Mouse (Mus musculus): ENCODE measurements around the gene Acp1. TPM values are rescaled to one million over a fixed set of nuclear protein-coding genes. Genes with fewer than 3 reads are reported as not detected.

Acp1 gene
- polyA plus RNA-seq (2016; fragmentation: Nextera tagmentation; extraction: Ambion mirVana) = 224 and 228 TPM in 2 replicates

- peak; percentile 95 for DNase-seq (ENCODE audit: low spot score)
- H3K9me3 ChIP-seq (replicated peaks) = no peaks in the 10 kb centered on the region
- peaks cover 6% of the 10 kb centered on the region for H3K27me3 ChIP-seq (ENCODE audit: low read depth, poor library complexity, severe bottlenecking)
- WGBS = under 1% methylated on average over 52 of the region's 52 CpGs
- H3K36me3 ChIP-seq = peaks cover 3% of the 10 kb centered on the region; the same call in 1 of the 2 replicates
- H3K4me1 ChIP-seq = peaks cover 10% of the 10 kb centered on the region
- H3K4me3 ChIP-seq = peak within 1 kb of the TSS; percentile 71
- H3K27ac ChIP-seq = peak within 1 kb of the TSS; percentile 90
Observed at GRCm38 (mm10) chr12:30911261-30912047, at the start of gene Acp1, which contains the start of gene Sh3yl1. Gene Acp1 (minus strand): TSS chr12:30911589. Gene Sh3yl1 (plus strand): TSS chr12:30911668.

- no peaks in the 10 kb centered on the region for H3K27me3 ChIP-seq (ENCODE audit: low read depth, poor library complexity, severe bottlenecking)
- H3K36me3 ChIP-seq = peaks cover 4% of the 10 kb centered on the region; the same call in 1 of the 2 replicates
- 0 out of 2 replicates have a peak, but pooled peaks cover 6% of the 10 kb centered on the region for H3K4me1 ChIP-seq
- H3K9me3 ChIP-seq (replicated peaks) = no peaks in the 10 kb centered on the region
- WGBS = 66% methylated on average over 3 of the region's 3 CpGs
- no peak overlapping the region for H3K4me3 ChIP-seq
- no peak overlapping the region for H3K27ac ChIP-seq
- DNase-seq (ENCODE audit: low spot score) = no peak
Observed at GRCm38 (mm10) chr12:30944197-30944596, 32.8 kb upstream of the Acp1 start.

DNA sequence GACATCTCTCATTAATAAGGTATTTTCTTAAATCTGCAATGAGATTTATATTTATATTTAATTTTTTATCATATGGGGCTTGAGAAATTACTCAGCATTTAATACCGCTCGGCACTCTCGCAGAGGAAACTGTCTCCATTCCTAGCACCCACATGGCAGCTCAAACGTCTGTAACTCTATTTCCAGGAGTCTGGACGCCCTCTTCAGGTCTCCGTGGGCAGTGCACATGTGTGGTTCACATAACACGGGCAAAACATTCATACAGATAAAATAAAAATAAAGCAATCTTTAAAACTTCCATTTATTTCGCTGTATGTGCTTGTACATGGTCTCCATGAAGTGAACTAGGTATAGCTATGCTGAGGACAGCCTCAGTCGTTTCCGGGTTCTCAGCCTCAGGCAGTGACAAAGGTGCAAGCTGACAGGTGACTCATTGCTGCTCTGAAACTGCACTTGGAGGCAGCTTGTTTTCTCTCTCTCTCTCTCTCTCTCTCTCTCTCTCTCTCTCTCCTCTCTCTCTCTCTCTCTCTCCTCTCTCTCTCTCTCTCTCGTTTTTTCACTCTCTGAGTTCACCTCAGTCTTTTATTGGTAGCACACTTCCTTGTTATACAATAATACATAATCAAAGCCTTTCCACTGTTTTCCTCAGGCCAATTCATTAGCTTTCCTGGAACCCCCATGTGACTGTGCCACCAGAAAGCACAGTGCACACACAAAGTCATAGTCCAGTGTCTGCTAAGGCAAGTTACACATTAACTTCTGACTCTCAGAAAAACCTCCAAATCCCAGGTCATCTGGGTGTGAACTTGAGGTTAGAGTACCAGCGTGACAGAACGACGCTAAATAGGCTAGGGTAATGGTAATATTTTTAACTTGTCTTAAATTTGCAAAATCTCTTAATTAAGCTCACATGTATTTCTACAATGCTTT lies 31.9 kb upstream of the Acp1 start:
- no peak for DNase-seq (ENCODE audit: low spot score)
- peaks cover 4% of the 10 kb centered on the region; the same call in 1 of the 2 replicates for H3K36me3 ChIP-seq
- WGBS = 89% methylated on average over 14 of the region's 14 CpGs
- H3K4me1 ChIP-seq = 0 out of 2 replicates have a peak, but pooled peaks cover 6% of the 10 kb centered on the region
- H3K27ac ChIP-seq = no peak overlapping the region
- H3K27me3 ChIP-seq (ENCODE audit: low read depth, poor library complexity, severe bottlenecking) = no peaks in the 10 kb centered on the region
- H3K9me3 ChIP-seq (replicated peaks) = no peaks in the 10 kb centered on the region
- H3K4me3 ChIP-seq = no peak overlapping the region

- H3K27me3 ChIP-seq (ENCODE audit: low read depth, poor library complexity, severe bottlenecking) = no peaks in the 10 kb centered on the region
- H3K9me3 ChIP-seq (replicated peaks) = no peaks in the 10 kb centered on the region
- H3K27ac ChIP-seq = no peak overlapping the region
- H3K36me3 ChIP-seq = peaks cover 4% of the 10 kb centered on the region; the same call in 1 of the 2 replicates
- H3K4me1 ChIP-seq = no peaks in the 10 kb centered on the region
- WGBS = 74% methylated on average over 2 of the region's 2 CpGs
- no peak for DNase-seq (ENCODE audit: low spot score)
- H3K4me3 ChIP-seq = no peak overlapping the region
Observed at GRCm38 (mm10) chr12:30936899-30937298, 25.5 kb upstream of the Acp1 start.

DNA sequence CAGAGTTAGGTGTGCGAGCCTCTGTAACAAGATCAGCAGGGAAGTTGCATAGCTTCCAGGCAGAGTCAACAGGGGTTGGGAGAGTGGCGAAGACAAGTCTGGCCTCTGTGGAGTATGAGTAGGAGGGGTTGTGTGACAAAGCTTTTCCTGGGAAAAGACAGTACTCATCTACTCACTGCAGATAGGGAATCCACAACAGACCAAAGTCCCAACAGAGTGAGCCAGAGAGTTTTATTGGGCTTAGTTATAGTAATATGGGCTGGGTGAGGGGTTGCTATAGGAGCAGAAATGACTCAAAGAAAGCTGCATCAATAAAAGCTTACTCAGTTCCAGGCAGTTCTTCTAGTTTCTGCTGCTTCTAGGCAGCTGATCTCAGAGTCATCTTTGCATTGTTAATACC lies 21.9 kb upstream of the Acp1 start:
- Histone ChIP-seq H3K27ac (no peak overlapping the region), H3K27me3 (ENCODE audit: low read depth, poor library complexity, severe bottlenecking) (no peaks in the 10 kb centered on the region), H3K4me1 (no peaks in the 10 kb centered on the region), H3K9me3 (replicated peaks) (no peaks in the 10 kb centered on the region), H3K4me3 (no peak overlapping the region), H3K36me3 (no peaks in the 10 kb centered on the region)
- 86% methylated on average over 2 of the region's 2 CpGs for WGBS
- DNase-seq (ENCODE audit: low spot score) = no peak

DNA sequence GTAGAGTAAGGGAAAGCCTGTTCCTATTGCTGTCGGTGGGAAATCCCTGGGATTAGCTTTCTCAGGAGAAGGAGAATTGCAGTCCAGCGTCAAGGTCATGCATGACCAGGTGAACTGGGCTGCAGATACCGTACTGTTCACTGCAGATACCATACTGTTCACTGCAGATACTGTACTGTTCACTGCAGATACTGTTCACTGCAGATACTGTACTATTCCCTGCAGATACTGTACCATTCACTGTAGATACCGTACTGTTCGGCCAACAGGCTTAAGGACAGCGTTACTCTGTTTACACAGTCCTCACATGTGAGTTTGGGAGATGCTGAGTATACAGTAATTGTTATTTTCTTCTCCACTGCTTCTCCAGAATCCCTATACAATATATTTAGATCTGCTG lies 16.8 kb upstream of the Acp1 start:
- H3K27ac ChIP-seq = no peak overlapping the region
- no peaks in the 10 kb centered on the region for H3K9me3 ChIP-seq (replicated peaks)
- DNase-seq (ENCODE audit: low spot score) = no peak
- WGBS = 92% methylated on average over 6 of the region's 6 CpGs
- H3K4me1 ChIP-seq = no peaks in the 10 kb centered on the region
- no peaks in the 10 kb centered on the region for H3K27me3 ChIP-seq (ENCODE audit: low read depth, poor library complexity, severe bottlenecking)
- H3K4me3 ChIP-seq = no peak overlapping the region
- no peaks in the 10 kb centered on the region for H3K36me3 ChIP-seq

DNA sequence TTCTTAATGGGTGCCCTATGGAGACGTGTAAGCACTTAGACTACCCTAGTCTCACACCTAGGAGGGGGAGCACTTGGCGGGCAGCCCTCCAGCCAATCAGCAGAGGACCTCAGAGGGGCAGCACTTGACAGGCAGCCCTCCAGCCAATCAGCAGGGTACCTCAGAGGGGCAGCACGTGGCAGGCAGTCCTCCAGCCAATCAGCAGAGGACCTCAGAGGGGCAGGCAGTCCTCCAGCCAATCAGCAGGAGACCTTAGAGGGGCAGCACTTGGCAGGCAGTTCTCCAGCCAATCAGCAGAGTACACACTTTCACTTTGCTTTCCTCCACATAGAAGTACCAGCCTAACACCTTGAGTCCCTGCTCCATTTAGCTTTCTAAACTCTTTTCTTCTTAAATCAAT lies 11.0 kb upstream of the Acp1 start:
- DNase-seq (ENCODE audit: low spot score) = no peak
- WGBS = 82% methylated on average over 3 of the region's 3 CpGs
- Histone ChIP-seq H3K27me3 (ENCODE audit: low read depth, poor library complexity, severe bottlenecking) (no peaks in the 10 kb centered on the region), H3K36me3 (0 out of 2 replicates have a peak, but pooled peaks cover 2% of the 10 kb centered on the region), H3K4me1 (no peaks in the 10 kb centered on the region), H3K9me3 (replicated peaks) (no peaks in the 10 kb centered on the region), H3K27ac (no peak overlapping the region), H3K4me3 (no peak overlapping the region)

GRCm38 (mm10) chr12:30912840-30913239 lies 1.5 kb upstream of the Acp1 start:
- 65% methylated on average over 3 of the region's 3 CpGs for WGBS
- peak overlapping the region; percentile 71; the same call in 1 of the 2 replicates for H3K4me3 ChIP-seq

GRCm38 (mm10) chr12:30912048-30912381 lies 626 bp upstream of the Acp1 start:
- Histone ChIP-seq H3K27me3 (ENCODE audit: low read depth, poor library complexity, severe bottlenecking) (peaks cover 6% of the 10 kb centered on the region), H3K27ac (peak overlapping the region; percentile 90), H3K9me3 (replicated peaks) (no peaks in the 10 kb centered on the region), H3K4me3 (peak overlapping the region; percentile 71), H3K36me3 (peaks cover 3% of the 10 kb centered on the region; the same call in 1 of the 2 replicates), H3K4me1 (peaks cover 10% of the 10 kb centered on the region)
- WGBS = under 1% methylated on average over 19 of the region's 19 CpGs
- peak; percentile 64 for DNase-seq (ENCODE audit: low spot score)

More at GRCm38 (mm10) chr12:30912840-30913239, 1.5 kb upstream of the Acp1 start:
- H3K36me3 ChIP-seq = peaks cover 3% of the 10 kb centered on the region; the same call in 1 of the 2 replicates
- no peaks in the 10 kb centered on the region for H3K9me3 ChIP-seq (replicated peaks)
- peaks cover 6% of the 10 kb centered on the region for H3K27me3 ChIP-seq (ENCODE audit: low read depth, poor library complexity, severe bottlenecking)
- no peak for DNase-seq (ENCODE audit: low spot score)
- H3K27ac ChIP-seq = no peak overlapping the region
- H3K4me1 ChIP-seq = peaks cover 10% of the 10 kb centered on the region

- H3K27ac ChIP-seq = peak overlapping the region; percentile 90
Observed at GRCm38 (mm10) chr12:30910860-30911259, 529 bp downstream of the Acp1 start.

GRCm38 (mm10) chr12:30909881-30910280 lies 1.5 kb downstream of the Acp1 start:
- Histone ChIP-seq H3K4me1 (peaks cover 10% of the 10 kb centered on the region), H3K27ac (no peak overlapping the region), H3K4me3 (peak overlapping the region; percentile 71; the same call in 1 of the 2 replicates), H3K36me3 (peaks cover 6% of the 10 kb centered on the region), H3K27me3 (ENCODE audit: low read depth, poor library complexity, severe bottlenecking) (peaks cover 6% of the 10 kb centered on the region), H3K9me3 (replicated peaks) (no peaks in the 10 kb centered on the region)
- WGBS = 95% methylated on average over 2 of the region's 2 CpGs
- no peak for DNase-seq (ENCODE audit: low spot score)

More at GRCm38 (mm10) chr12:30910860-30911259, 529 bp downstream of the Acp1 start:
- WGBS = 24% methylated on average over 8 of the region's 8 CpGs
- Histone ChIP-seq H3K4me1 (peaks cover 10% of the 10 kb centered on the region), H3K27me3 (ENCODE audit: low read depth, poor library complexity, severe bottlenecking) (peaks cover 6% of the 10 kb centered on the region), H3K9me3 (replicated peaks) (no peaks in the 10 kb centered on the region), H3K4me3 (peak overlapping the region; percentile 71), H3K36me3 (peaks cover 3% of the 10 kb centered on the region)
- no peak for DNase-seq (ENCODE audit: low spot score)

GRCm38 (mm10) chr12:30908658-30909057 lies 2.7 kb downstream of the Acp1 start:
- H3K4me3 ChIP-seq = no peak overlapping the region
- H3K4me1 ChIP-seq = peaks cover 10% of the 10 kb centered on the region
- H3K9me3 ChIP-seq (replicated peaks) = no peaks in the 10 kb centered on the region
- H3K36me3 ChIP-seq = peaks cover 18% of the 10 kb centered on the region
- WGBS = 83% methylated on average over 1 of the region's 1 CpGs
- peaks cover 6% of the 10 kb centered on the region for H3K27me3 ChIP-seq (ENCODE audit: low read depth, poor library complexity, severe bottlenecking)
- no peak overlapping the region for H3K27ac ChIP-seq
- no peak for DNase-seq (ENCODE audit: low spot score)
